Mouse (Mus musculus) erythroblast, embryonic 14.5 days (primary cell): ENCODE data around the gene Adcy7.

Source experiments
- GATA1 ChIP-seq: IDR thresholded peaks from 2 replicates; pipeline ENCODE4 v1.6.1; 2012; ENCODE audit warnings: low read length, inconsistent platforms, mixed read lengths
- TAL1 ChIP-seq: IDR thresholded peaks from 3 replicates; pipeline ENCODE4 v1.6.1; 2012; ENCODE audit warnings: low read length, inconsistent platforms, mixed read lengths

DNA sequence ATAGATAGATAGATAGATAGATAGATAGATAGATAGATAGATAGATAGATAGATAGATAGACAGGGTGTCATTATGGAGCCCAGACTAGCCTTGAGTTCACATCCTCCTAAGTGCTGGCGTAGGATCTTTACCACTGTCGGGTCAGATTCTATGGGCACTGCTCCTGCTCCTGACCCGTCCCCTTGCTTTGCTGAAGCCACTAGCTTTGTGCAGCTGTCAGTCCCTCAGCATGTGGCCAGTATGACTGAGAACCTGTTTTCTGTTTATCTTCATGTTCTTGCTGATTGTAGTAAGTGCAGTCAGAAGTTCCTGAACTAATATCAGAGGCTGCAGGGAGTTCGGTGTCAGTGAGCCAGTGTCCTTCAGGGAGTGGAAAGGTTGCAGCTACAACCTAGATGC lies 35.5 kb downstream of the Adcy7 start:
- TF ChIP-seq GATA1, result no peak
- TF ChIP-seq TAL1, result no peak
